Mouse (Mus musculus) intestine, postnatal 0 days (tissue): ENCODE measurements at regions not wholly inside any gene's neighbourhood (a gene's known extent, or its start where the extent isn't known, plus 50 kb on each side); places are given as distances from the start of the nearest gene placed in this dataset.

Source experiments
- ATAC-seq: fragments of 200-750 bp; cut with Nextera tagmentation; 2 replicates; pipeline ENCODE4 v1.8.0; 2017; ENCODE audit warnings: mild to moderate bottlenecking, moderate TSS enrichment, moderate library complexity
- H3K27ac ChIP-seq: fragments of 300-500 bp; sonication (generic); 2 replicates; pipeline ENCODE4 v1.5.1; 2014; ENCODE audit warnings: mild to moderate bottlenecking, low read depth, low read length, moderate library complexity
- H3K27me3 ChIP-seq: fragments of 300-500 bp; sonication (generic); replicated peaks from 2 replicates; pipeline ENCODE4 v1.6.1; 2014; ENCODE audit warnings: low read length, mixed read lengths; ENCODE audit not compliant: control insufficient read depth, insufficient read depth
- H3K36me3 ChIP-seq: fragments of 300-500 bp; sonication (generic); 2 replicates; pipeline ENCODE4 v1.6.1; 2014; ENCODE audit warnings: mild to moderate bottlenecking, moderate library complexity; ENCODE audit not compliant: control insufficient read depth, insufficient read depth
- H3K4me1 ChIP-seq: fragments of 300-500 bp; sonication (generic); replicated peaks from 2 replicates; pipeline ENCODE4 v1.6.1; 2014; ENCODE audit warnings: antibody characterized with exemption, low read length, mixed read lengths; ENCODE audit not compliant: control insufficient read depth, insufficient read depth
- H3K4me2 ChIP-seq: fragments of 300-500 bp; sonication (generic); replicated peaks from 2 replicates; pipeline ENCODE4 v1.6.1; 2014; ENCODE audit warnings: low read depth, mild to moderate bottlenecking, moderate library complexity
- H3K4me3 ChIP-seq: fragments of 300-500 bp; sonication (generic); 2 replicates; pipeline ENCODE4 v1.5.1; 2014; ENCODE audit warnings: low read depth, low read length
- H3K9ac ChIP-seq: fragments of 300-500 bp; sonication (generic); 2 replicates; pipeline ENCODE4 v1.6.1; 2014; ENCODE audit warnings: mild to moderate bottlenecking, low read depth, low read length
- H3K9me3 ChIP-seq: fragments of 300-500 bp; sonication (generic); 2 replicates; pipeline ENCODE4 v1.6.1; 2016; ENCODE audit warnings: mixed run types; ENCODE audit not compliant: control insufficient read depth
- CTCF ChIP-seq: sonication (generic); IDR thresholded peaks from 2 replicates; pipeline ENCODE4 v1.5.1; 2016; ENCODE audit warnings: low read depth, mild to moderate bottlenecking, control low read depth, antibody characterized with exemption, moderate library complexity
- WGBS: fragments of 180-500 bp; shearing (Covaris S2); extraction: QIAGEN DNeasy Blood & Tissue Kit; methylation state at CpG from one replicate; pipeline ENCODE4 v1.1.7; 2014; 5-methylcytosine and 5-hydroxymethylcytosine counted together

DNA sequence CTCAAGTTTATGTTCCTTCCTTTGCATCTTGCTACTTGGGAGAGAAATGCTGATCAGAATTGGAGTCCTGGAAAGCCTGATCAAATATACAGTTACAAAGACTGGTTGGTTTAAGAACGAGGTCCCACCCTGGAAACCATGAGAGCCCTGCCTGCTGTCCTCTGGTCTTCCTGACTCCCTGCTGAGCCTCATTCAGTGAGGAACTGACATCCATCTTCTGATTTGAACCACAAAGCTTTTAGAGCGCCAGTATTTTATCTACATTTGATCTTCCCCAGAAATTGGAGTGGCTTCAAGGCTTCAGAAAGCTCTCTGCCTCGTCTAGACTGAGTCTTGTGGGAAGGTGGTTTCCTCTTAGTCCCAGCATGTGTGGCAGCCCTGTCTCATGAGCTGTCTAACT, 99.0 kb upstream of the Gm12728 start:
- Histone ChIP-seq H3K4me3 (no peak overlapping the region), H3K4me1 (no peaks in the 10 kb centered on the region), H3K9me3 (no peaks in the 10 kb centered on the region), H3K27me3 (no peaks in the 10 kb centered on the region; the same call in 1 of the 2 replicates), H3K27ac (no peak overlapping the region), H3K9ac (no peak overlapping the region), H3K4me2 (no peak overlapping the region), H3K36me3 (no peaks in the 10 kb centered on the region)
- no peak for TF ChIP-seq CTCF
- no peak for ATAC-seq
- WGBS, result 47% methylated on average over 3 of the region's 3 CpGs

DNA sequence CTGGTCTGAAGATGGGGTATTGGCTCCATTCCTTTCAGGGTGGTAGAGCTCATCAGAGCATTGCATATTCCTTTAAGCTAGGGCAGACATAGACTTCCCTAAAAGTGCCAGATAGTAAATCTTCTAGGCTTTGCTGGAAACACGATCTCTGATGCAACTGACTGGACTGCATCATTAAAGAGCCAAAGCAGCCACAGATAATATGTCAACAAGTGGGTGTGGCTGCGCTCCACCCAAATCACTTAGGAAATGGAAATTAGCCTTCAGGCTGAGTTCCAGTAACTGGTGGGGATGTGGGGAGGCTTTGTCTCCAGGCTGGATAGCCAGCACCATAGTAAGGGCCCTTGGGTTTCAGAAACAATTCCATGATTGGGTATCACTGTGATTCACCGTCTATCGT, 97.3 kb upstream of the Gm12728 start:
- no peak for ATAC-seq
- Histone ChIP-seq H3K27ac (no peak overlapping the region), H3K4me2 (no peak overlapping the region), H3K9me3 (no peaks in the 10 kb centered on the region), H3K4me1 (no peaks in the 10 kb centered on the region), H3K36me3 (no peaks in the 10 kb centered on the region), H3K4me3 (no peak overlapping the region), H3K9ac (no peak overlapping the region), H3K27me3 (no peaks in the 10 kb centered on the region; the same call in 1 of the 2 replicates)
- no peak for TF ChIP-seq CTCF
- 79% methylated on average over 4 of the region's 4 CpGs for WGBS

DNA sequence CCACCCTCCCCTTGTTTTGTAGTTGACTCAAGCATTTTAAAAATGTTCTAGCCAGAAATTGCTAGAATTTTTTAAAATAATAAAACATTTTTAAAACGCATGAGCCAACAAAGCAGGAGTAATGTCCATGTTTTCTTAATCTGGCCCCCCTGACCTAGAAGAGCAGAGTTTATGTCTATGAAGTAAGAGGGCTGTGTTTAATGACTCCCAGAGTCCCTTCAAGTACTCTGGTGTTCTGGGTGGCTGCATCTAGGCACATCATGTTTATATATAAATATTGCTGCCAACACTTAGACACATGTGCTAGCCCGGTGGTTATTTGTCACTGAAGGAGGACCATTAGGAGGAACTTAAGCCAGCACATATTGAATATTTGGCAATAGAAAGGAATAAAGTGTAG, 93.8 kb upstream of the Gm12728 start:
- WGBS, result 57% methylated on average over 2 of the region's 2 CpGs
- Histone ChIP-seq H3K9me3 (no peaks in the 10 kb centered on the region), H3K9ac (no peak overlapping the region), H3K27ac (no peak overlapping the region), H3K4me2 (no peak overlapping the region), H3K36me3 (no peaks in the 10 kb centered on the region), H3K27me3 (no peaks in the 10 kb centered on the region), H3K4me3 (no peak overlapping the region), H3K4me1 (no peaks in the 10 kb centered on the region)
- TF ChIP-seq CTCF, result no peak
- no peak for ATAC-seq

DNA sequence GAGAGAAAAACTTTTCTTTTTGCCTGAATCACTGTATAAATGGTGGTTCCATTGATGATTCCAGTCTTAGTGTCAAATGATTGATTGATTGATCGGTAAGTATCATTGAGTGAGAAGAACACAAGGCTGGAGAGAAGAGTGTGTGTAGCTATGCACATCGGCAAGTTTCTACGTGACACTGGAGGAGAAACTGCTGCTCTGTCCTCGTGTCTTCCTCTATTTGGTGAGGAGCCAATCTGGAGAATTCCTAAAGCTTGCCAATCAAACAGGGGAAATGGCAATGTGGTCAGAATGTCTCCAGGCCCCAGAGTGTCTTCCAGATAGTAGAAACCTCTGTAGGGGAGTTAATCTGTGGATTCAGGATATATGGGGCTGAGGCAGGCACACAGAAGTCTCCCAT, 92.5 kb upstream of the Gm12728 start:
- Histone ChIP-seq H3K27me3 (no peaks in the 10 kb centered on the region), H3K4me1 (no peaks in the 10 kb centered on the region), H3K4me2 (no peak overlapping the region), H3K36me3 (no peaks in the 10 kb centered on the region), H3K9ac (no peak overlapping the region), H3K4me3 (no peak overlapping the region), H3K27ac (no peak overlapping the region), H3K9me3 (no peaks in the 10 kb centered on the region)
- TF ChIP-seq CTCF, result no peak
- ATAC-seq, result no peak
- WGBS, result 86% methylated on average over 4 of the region's 4 CpGs

DNA sequence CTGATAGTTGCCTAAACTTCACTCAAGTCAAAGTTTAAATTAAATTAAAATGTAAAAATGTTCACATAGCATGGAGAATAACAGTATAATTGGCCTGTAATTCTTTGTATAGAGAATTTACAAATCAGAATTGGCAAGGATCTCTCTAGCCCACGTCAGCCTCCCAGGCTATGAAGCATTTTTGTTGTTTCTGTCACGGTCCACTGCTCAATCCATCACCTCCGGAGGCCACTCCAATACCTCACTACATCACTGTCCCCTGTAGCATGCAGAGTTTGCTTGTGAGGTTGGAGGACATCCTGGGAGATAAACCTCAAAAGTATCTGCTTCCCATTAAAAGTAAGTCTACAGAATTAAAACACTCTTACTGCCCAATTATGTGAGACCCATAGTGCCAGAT, 87.6 kb upstream of the Gm12728 start:
- Histone ChIP-seq H3K4me2 (no peak overlapping the region), H3K4me3 (no peak overlapping the region), H3K9ac (no peak overlapping the region), H3K36me3 (no peaks in the 10 kb centered on the region), H3K27ac (no peak overlapping the region), H3K4me1 (no peaks in the 10 kb centered on the region), H3K9me3 (no peaks in the 10 kb centered on the region), H3K27me3 (no peaks in the 10 kb centered on the region)
- 82% methylated on average over 3 of the region's 3 CpGs for WGBS
- TF ChIP-seq CTCF, result no peak
- no peak for ATAC-seq

DNA sequence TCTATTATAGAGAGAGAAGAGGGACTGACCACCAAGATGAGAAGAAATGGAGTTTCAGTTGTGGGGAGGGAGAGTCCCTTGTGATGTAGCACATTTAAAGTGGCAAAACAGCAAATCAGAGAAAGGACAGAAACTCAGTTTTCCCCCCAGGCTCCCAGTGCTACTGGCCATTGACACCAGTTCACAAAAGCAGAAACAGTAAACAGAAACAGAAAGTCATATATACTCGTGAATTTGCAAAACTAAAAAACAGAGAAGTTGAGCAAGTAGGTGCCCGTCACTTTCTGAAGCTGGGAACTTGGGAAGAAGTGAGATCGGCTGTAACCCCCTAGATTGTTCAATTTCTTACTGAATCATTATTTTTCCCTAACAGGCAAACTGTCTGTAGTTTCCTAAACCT, 86.3 kb upstream of the Gm12728 start:
- 80% methylated on average over 3 of the region's 3 CpGs for WGBS

DNA sequence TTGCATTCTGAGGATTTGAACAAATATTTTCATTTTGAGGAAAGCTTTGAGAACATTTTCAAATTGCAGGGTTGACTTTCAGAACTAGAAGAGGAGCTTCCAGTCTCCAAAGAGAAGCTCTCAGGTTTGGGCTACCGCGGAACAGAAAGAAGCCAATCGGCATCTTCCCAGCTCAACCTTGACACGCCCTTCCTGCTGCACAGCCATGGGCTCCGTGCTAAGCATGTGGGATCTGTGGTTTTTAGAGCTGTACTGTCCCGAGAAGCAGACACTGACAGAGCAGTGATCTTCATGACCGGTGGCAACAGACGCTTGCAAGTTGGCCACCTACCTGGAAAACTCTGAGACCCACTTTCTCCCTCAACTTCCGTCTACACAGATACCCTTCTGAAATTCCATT, 85.4 kb upstream of the Gm12728 start:
- Histone ChIP-seq H3K36me3 (no peaks in the 10 kb centered on the region), H3K4me1 (no peaks in the 10 kb centered on the region), H3K27ac (no peak overlapping the region), H3K9me3 (no peaks in the 10 kb centered on the region), H3K4me2 (no peak overlapping the region), H3K27me3 (no peaks in the 10 kb centered on the region), H3K4me3 (no peak overlapping the region), H3K9ac (no peak overlapping the region)
- TF ChIP-seq CTCF, result no peak
- WGBS, result 86% methylated on average over 9 of the region's 9 CpGs
- ATAC-seq, result no peak

More for the DNA sequence above, 86.3 kb upstream of the Gm12728 start:
- no peaks in the 10 kb centered on the region for H3K27me3 ChIP-seq
- no peaks in the 10 kb centered on the region for H3K9me3 ChIP-seq
- H3K4me2 ChIP-seq, result no peak overlapping the region
- no peaks in the 10 kb centered on the region for H3K36me3 ChIP-seq
- H3K27ac ChIP-seq, result no peak overlapping the region
- H3K4me1 ChIP-seq, result no peaks in the 10 kb centered on the region
- H3K4me3 ChIP-seq, result no peak overlapping the region
- no peak for TF ChIP-seq CTCF
- no peak for ATAC-seq
- no peak overlapping the region for H3K9ac ChIP-seq
